Mouse (Mus musculus) embryonic facial prominence, embryonic 13.5 days (tissue): ENCODE data around the gene Man1a2. TPM values are rescaled to one million over a fixed set of nuclear protein-coding genes. Genes with fewer than 3 reads are reported as not detected.

Source experiments
- ATAC-seq: fragments of 200-750 bp; cut with Nextera tagmentation; 2 replicates; pipeline ENCODE4 v1.8.0; 2017; ENCODE audit warnings: low read depth; ENCODE audit not compliant: insufficient number of reproducible peaks, insufficient read depth, low FRiP score, low TSS enrichment
- H3K27ac ChIP-seq: fragments of 300-500 bp; sonication (generic); 2 replicates; pipeline ENCODE4 v1.5.1; 2015; ENCODE audit warnings: moderate library complexity, mild to moderate bottlenecking, inconsistent platforms
- H3K27me3 ChIP-seq: fragments of 300-500 bp; sonication (generic); 2 replicates; pipeline ENCODE4 v1.6.1; 2015; ENCODE audit warnings: mild to moderate bottlenecking, inconsistent platforms
- H3K36me3 ChIP-seq: fragments of 300-500 bp; sonication (generic); 2 replicates; pipeline ENCODE4 v1.6.1; 2015; ENCODE audit warnings: mild to moderate bottlenecking, inconsistent platforms
- H3K4me1 ChIP-seq: fragments of 300-500 bp; sonication (generic); 2 replicates; pipeline ENCODE4 v1.6.1; 2015; ENCODE audit warnings: inconsistent platforms
- H3K4me2 ChIP-seq: fragments of 300-500 bp; sonication (generic); 2 replicates; pipeline ENCODE4 v1.6.1; 2015; ENCODE audit warnings: moderate library complexity, mild to moderate bottlenecking, inconsistent platforms
- H3K4me3 ChIP-seq: fragments of 300-500 bp; sonication (generic); 2 replicates; pipeline ENCODE4 v1.5.1; 2015; ENCODE audit warnings: mild to moderate bottlenecking, inconsistent platforms
- H3K9ac ChIP-seq: fragments of 300-500 bp; sonication (generic); 2 replicates; pipeline ENCODE4 v1.6.1; 2015; ENCODE audit warnings: mild to moderate bottlenecking, inconsistent platforms
- H3K9me3 ChIP-seq: fragments of 300-500 bp; sonication (generic); 2 replicates; pipeline ENCODE4 v1.6.1; 2016; ENCODE audit warnings: inconsistent platforms
- WGBS: fragments of 180-500 bp; shearing (Covaris S2); methylation state at CpG from one replicate; pipeline ENCODE4 v1.1.7; 2015; ENCODE audit warnings: mixed read lengths; 5-methylcytosine and 5-hydroxymethylcytosine counted together
- polyA plus RNA-seq: library from polyadenylated mRNA; unstranded; fragments of >200 nt; fragmentation: Nextera tagmentation; extraction: Ambion mirVana; gene quantifications from 2 replicates; pipeline ENCODE4 v1.2.1, GENCODE M21; 2015

Gene Man1a2
- polyA plus RNA-seq, 1 experiment from 2014 or later: 64.1 TPM

- Histone ChIP-seq H3K9me3 (no peaks in the 10 kb centered on the region), H3K4me3 (no peak overlapping the region), H3K27ac (no peak overlapping the region), H3K27me3 (no peaks in the 10 kb centered on the region), H3K4me2 (no peak overlapping the region), H3K4me1 (no peaks in the 10 kb centered on the region), H3K36me3 (peaks cover 6% of the 10 kb centered on the region), H3K9ac (no peak overlapping the region)
- no peak for ATAC-seq
- WGBS: 91% methylated on average over 2 of the region's 2 CpGs
Measured at GRCm38 (mm10) chr3:100604539-100604938, 80.8 kb downstream of the Man1a2 start.

- Histone ChIP-seq H3K4me3 (no peak overlapping the region), H3K27me3 (no peaks in the 10 kb centered on the region), H3K9ac (no peak overlapping the region), H3K4me2 (no peak overlapping the region), H3K27ac (no peak overlapping the region; the same call in 1 of the 2 replicates), H3K36me3 (peaks cover 5% of the 10 kb centered on the region; the same call in 1 of the 2 replicates), H3K4me1 (no peaks in the 10 kb centered on the region), H3K9me3 (no peaks in the 10 kb centered on the region)
- ATAC-seq: no peak
- WGBS: 77% methylated on average over 2 of the region's 2 CpGs
Measured at GRCm38 (mm10) chr3:100599265-100599820, 86.0 kb downstream of the Man1a2 start.

- H3K27ac ChIP-seq: no peak overlapping the region
- WGBS: 95% methylated on average over 4 of the region's 4 CpGs
- no peak overlapping the region for H3K9ac ChIP-seq
- H3K4me3 ChIP-seq: no peak overlapping the region
- H3K27me3 ChIP-seq: no peaks in the 10 kb centered on the region
- no peak for ATAC-seq
- H3K4me1 ChIP-seq: no peaks in the 10 kb centered on the region
- H3K4me2 ChIP-seq: no peak overlapping the region
- no peaks in the 10 kb centered on the region for H3K9me3 ChIP-seq
- H3K36me3 ChIP-seq: peaks cover 7% of the 10 kb centered on the region; the same call in 1 of the 2 replicates
Measured at GRCm38 (mm10) chr3:100591053-100591452, 94.2 kb downstream of the Man1a2 start.

- ATAC-seq: no peak
- Histone ChIP-seq H3K27me3 (no peaks in the 10 kb centered on the region), H3K27ac (no peak overlapping the region), H3K4me1 (no peaks in the 10 kb centered on the region), H3K36me3 (peaks cover 13% of the 10 kb centered on the region), H3K9me3 (no peaks in the 10 kb centered on the region), H3K4me3 (no peak overlapping the region), H3K9ac (no peak overlapping the region), H3K4me2 (no peak overlapping the region)
- 96% methylated on average over 1 of the region's 1 CpGs for WGBS
Measured at GRCm38 (mm10) chr3:100582721-100583355, 102.5 kb downstream of the Man1a2 start.

- Histone ChIP-seq H3K27me3 (no peaks in the 10 kb centered on the region), H3K4me3 (no peak overlapping the region), H3K4me1 (no peaks in the 10 kb centered on the region), H3K9ac (no peak overlapping the region), H3K36me3 (peaks cover 12% of the 10 kb centered on the region), H3K4me2 (no peak overlapping the region), H3K27ac (no peak overlapping the region), H3K9me3 (no peaks in the 10 kb centered on the region)
- WGBS: 84% methylated on average over 3 of the region's 3 CpGs
- ATAC-seq: no peak
Measured at GRCm38 (mm10) chr3:100572571-100573183, 112.6 kb downstream of the Man1a2 start.

GRCm38 (mm10) chr3:100568443-100569390 lies 116.6 kb downstream of the Man1a2 start:
- WGBS: 84% methylated on average over 13 of the region's 13 CpGs
- no peak for ATAC-seq

GRCm38 (mm10) chr3:100563565-100563964 lies 121.7 kb downstream of the Man1a2 start:
- Histone ChIP-seq H3K9me3 (no peaks in the 10 kb centered on the region), H3K27ac (no peak overlapping the region), H3K4me2 (no peak overlapping the region), H3K4me1 (no peaks in the 10 kb centered on the region), H3K4me3 (no peak overlapping the region), H3K27me3 (no peaks in the 10 kb centered on the region), H3K36me3 (peaks cover 27% of the 10 kb centered on the region), H3K9ac (no peak overlapping the region)
- no peak for ATAC-seq
- WGBS: 77% methylated on average over 2 of the region's 2 CpGs

More at GRCm38 (mm10) chr3:100568443-100569390, 116.6 kb downstream of the Man1a2 start:
- no peaks in the 10 kb centered on the region for H3K27me3 ChIP-seq
- no peak overlapping the region for H3K4me3 ChIP-seq
- H3K9ac ChIP-seq: no peak overlapping the region
- no peaks in the 10 kb centered on the region for H3K9me3 ChIP-seq
- H3K27ac ChIP-seq: no peak overlapping the region
- no peaks in the 10 kb centered on the region for H3K4me1 ChIP-seq
- H3K36me3 ChIP-seq: peaks cover 18% of the 10 kb centered on the region
- no peak overlapping the region for H3K4me2 ChIP-seq

- Histone ChIP-seq H3K36me3 (peaks cover 26% of the 10 kb centered on the region), H3K9ac (no peak overlapping the region), H3K27me3 (no peaks in the 10 kb centered on the region), H3K9me3 (no peaks in the 10 kb centered on the region), H3K27ac (no peak overlapping the region), H3K4me3 (no peak overlapping the region), H3K4me1 (no peaks in the 10 kb centered on the region), H3K4me2 (no peak overlapping the region)
- ATAC-seq: no peak
- 95% methylated on average over 7 of the region's 7 CpGs for WGBS
Measured at GRCm38 (mm10) chr3:100562455-100562854, 122.8 kb downstream of the Man1a2 start.

- H3K4me1 ChIP-seq: no peaks in the 10 kb centered on the region
- no peak for ATAC-seq
- H3K9me3 ChIP-seq: no peaks in the 10 kb centered on the region
- H3K36me3 ChIP-seq: peaks cover 19% of the 10 kb centered on the region
- no peak overlapping the region for H3K27ac ChIP-seq
- no peak overlapping the region for H3K4me3 ChIP-seq
- no peak overlapping the region for H3K9ac ChIP-seq
- no peak overlapping the region for H3K4me2 ChIP-seq
- WGBS: 94% methylated on average over 2 of the region's 2 CpGs
- H3K27me3 ChIP-seq: no peaks in the 10 kb centered on the region
Measured at GRCm38 (mm10) chr3:100561561-100562175, 123.6 kb downstream of the Man1a2 start.

GRCm38 (mm10) chr3:100559431-100559830 lies 125.9 kb downstream of the Man1a2 start:
- WGBS: 87% methylated on average over 7 of the region's 7 CpGs
- H3K4me3 ChIP-seq: no peak overlapping the region

GRCm38 (mm10) chr3:100558211-100558708 lies 127.0 kb downstream of the Man1a2 start:
- H3K9ac ChIP-seq: no peak overlapping the region
- H3K36me3 ChIP-seq: peaks cover 10% of the 10 kb centered on the region
- H3K4me3 ChIP-seq: no peak overlapping the region
- H3K4me2 ChIP-seq: no peak overlapping the region
- H3K4me1 ChIP-seq: no peaks in the 10 kb centered on the region
- WGBS: 77% methylated on average over 4 of the region's 4 CpGs
- no peak for ATAC-seq
- H3K27me3 ChIP-seq: no peaks in the 10 kb centered on the region
- H3K27ac ChIP-seq: no peak overlapping the region
- no peaks in the 10 kb centered on the region for H3K9me3 ChIP-seq

More at GRCm38 (mm10) chr3:100559431-100559830, 125.9 kb downstream of the Man1a2 start:
- no peaks in the 10 kb centered on the region for H3K9me3 ChIP-seq
- no peak overlapping the region for H3K9ac ChIP-seq
- H3K27ac ChIP-seq: no peak overlapping the region
- H3K4me2 ChIP-seq: no peak overlapping the region
- no peak for ATAC-seq
- H3K36me3 ChIP-seq: peaks cover 10% of the 10 kb centered on the region
- H3K27me3 ChIP-seq: no peaks in the 10 kb centered on the region
- no peaks in the 10 kb centered on the region for H3K4me1 ChIP-seq
